Mouse (Mus musculus): ENCODE measurements around the gene Islr.

- no peak for TF ChIP-seq CTCF (IDR thresholded peaks at IDR 0.05; ENCODE audit: extremely low read depth, insufficient read depth, insufficient read length, insufficient replicate concordance)
- no peak for TF ChIP-seq POLR2A (IDR thresholded peaks at IDR 0.05; ENCODE audit: low read depth, low read length)
These were observed 85.4 kb downstream of the Islr start, which contains the start of gene Ccdc33 for GRCm38 (mm10) chr9:58118671-58119070.
